Mouse (Mus musculus) B cell, adult 67 days (primary cell): Measurements from ENCODE around the gene Tsc2. TPM values are rescaled to one million over a fixed set of nuclear protein-coding genes. Genes with fewer than 3 reads are reported as not detected.

Experiments used
- total RNA-seq, 2 experiments: library from RNA; stranded (reverse); gene quantifications; 4 replicates each; pipeline ENCODE4 v1.2.4; 2023

The Tsc2 gene
- total RNA-seq: 100 to 1,000 TPM in 1 of 2 experiments, 10 to 100 TPM in 1; 97.7 to 108 TPM

GRCm38 (mm10) chr17:24632167-24632812, at the start of gene Tsc2, which contains the start of gene Nthl1:
TSS of gene Tsc2 (minus strand) at chr17:24632630.
TSS of gene Nthl1 (plus strand) at chr17:24632680.

GRCm38 (mm10) chr17:24669545-24670245, 37.3 kb upstream of the Tsc2 start, which contains the start of gene Zfp598:
TSS of gene Zfp598 (plus strand) at chr17:24669687.

DNA sequence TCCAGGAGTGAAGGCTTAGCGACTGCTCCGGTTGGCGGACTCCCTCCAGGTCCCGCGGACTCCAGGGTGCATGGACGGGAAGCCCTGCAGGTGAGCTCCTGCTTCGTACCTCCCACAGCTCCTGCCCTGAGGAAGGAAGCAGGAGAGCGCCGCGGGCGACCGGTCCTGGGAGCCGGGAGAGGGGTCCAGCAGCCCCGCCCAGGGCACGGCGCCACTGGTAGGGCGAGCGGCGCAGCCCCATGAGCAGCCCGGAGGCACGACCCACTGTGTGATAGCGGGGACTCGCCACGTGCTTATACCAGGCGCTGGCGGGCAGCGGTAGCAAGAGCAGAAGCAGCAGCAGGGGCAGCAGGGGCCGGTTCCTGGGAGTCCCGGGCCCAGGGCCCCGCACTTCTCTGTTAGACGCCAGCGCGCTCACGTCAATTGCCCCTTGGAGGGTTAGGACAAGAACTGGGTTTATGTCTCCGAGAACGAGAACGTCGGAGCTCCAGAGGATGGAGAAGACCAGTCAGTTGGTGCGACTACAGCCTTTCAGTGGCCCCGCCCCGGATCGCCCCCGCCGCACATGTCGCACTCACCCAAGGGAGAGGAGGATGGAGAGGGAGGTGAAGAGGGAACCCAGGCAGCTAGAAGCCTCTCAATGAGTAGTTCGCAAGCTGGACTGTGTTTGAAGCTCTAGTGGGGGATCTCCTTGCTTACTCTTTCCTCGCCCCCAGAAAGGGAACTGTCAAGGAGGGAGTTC, 25.8 kb upstream of the Tsc2 start, which contains the start of gene Npw:
Npw (minus strand) TSS at position 441 of the 742 bp plus-strand sequence.

DNA sequence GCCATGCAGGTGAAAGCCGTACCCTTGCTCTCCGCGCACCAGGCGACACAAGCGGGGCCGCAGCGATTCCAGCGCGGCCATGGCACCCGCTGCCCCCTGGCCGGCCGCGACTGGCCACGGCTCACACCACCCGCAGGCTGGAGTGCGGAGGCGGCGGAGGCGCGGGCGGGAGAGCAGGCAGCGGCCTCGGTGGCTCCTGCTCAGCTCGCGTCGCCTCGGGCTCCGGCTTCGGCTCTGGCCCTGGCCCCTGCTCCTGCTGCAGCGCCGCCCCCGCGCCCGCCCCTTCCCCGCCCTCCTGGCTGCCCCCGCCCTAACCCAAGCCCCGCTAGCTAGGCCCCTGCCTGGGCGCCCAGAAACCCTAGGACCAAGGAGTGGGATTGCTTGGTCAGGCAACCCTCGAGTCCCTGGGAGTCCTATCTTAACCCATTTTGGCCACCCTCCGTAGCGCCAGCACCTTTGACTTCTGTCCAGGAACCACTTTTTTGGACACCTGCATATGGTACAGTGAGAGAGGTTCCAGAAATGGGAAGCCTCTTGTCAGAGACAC, 17.7 kb upstream of the Tsc2 start, which contains the start of gene Slc9a3r2:
Slc9a3r2 (minus strand) TSS at position 258 of the 547 bp plus-strand sequence.

DNA sequence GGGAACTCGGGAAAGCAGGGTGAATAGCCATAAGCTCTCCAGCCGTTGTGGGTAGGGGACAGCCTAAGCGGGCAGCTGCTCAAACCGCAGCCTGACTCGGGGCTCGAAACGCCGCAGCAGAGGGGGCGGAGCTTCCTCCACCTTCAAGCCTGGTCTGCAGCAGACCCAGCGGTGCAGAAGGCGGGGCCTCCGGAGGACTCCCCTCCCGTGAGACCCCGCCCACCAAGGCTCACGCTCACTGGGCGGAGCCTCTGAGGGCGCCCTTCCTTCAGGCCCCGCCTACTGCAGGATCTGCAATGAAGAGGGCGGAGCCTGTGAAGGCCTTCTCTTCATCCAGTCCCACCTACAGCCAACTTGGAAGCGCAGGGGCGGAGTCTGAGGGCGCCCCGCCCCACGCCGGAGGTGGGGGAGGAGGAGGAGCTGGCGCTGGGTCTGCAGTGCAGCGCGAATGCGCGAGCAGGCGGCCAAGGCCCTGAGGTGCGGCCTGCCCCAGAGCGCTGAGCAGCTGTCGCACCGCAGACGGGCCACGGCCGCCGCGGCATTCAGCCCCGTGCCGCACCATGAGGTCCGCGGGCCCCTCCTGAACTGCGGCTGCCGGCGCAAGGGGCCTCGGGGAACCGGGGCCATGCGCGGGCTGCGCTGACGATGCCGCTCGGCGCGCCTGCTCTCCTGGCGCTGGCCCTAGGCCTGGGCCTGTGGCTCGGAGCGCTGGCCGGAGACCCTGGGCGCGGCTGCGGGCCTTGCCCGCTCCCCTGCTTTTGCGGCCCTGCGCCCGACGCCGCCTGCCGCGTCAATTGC, 82.6 kb downstream of the Tsc2 start, which contains the start of gene Pkd1:
Pkd1 (plus strand) TSS at position 217 of the 798 bp plus-strand sequence.

Other genes with a start within 250 kb of the Tsc2 start
- 100 to 1,000 TPM; 146 to 147 TPM for gene Rnps1, start 218.1 kb downstream of the Tsc2 start, total RNA-seq
- gene Eci1, start 206.0 kb downstream of the Tsc2 start, total RNA-seq: 10 to 100 TPM; 31.8 to 32.7 TPM
- 1 to 10 TPM; 6.0 to 6.6 TPM for gene Dnase1l2, start 189.5 kb downstream of the Tsc2 start, total RNA-seq
- gene E4f1, start 162.3 kb downstream of the Tsc2 start, total RNA-seq: 10 to 100 TPM; 68.6 to 72.5 TPM
- 10 to 100 TPM; 22.1 to 22.6 TPM for gene Pgp, start 162.2 kb downstream of the Tsc2 start, total RNA-seq
- 1 to 10 TPM in 1 of 2 experiments, under 1 TPM in 1; 0.96 to 2.7 TPM for gene Bricd5, start 158.7 kb downstream of the Tsc2 start, total RNA-seq
- gene Mlst8, start 153.6 kb downstream of the Tsc2 start, total RNA-seq: 10 to 100 TPM; 24.9 to 30.6 TPM
- gene Caskin1, start 144.0 kb downstream of the Tsc2 start, total RNA-seq: not detected
- 100 to 1,000 TPM; 202 to 220 TPM for gene Traf7, start 104.7 kb downstream of the Tsc2 start, total RNA-seq
- gene Rab26, start 98.4 kb downstream of the Tsc2 start, total RNA-seq: 1 to 10 TPM; 1.1 to 1.5 TPM
- gene Pkd1, start 82.8 kb downstream of the Tsc2 start, total RNA-seq: 10 to 100 TPM; 75.3 to 80.9 TPM
- gene Nthl1, start 50 bp upstream of the Tsc2 start, total RNA-seq: 1 to 10 TPM; 4.1 to 7.8 TPM
- gene Slc9a3r2, start 17.7 kb upstream of the Tsc2 start, total RNA-seq: under 1 TPM in 1 of 2 experiments, not detected in 1; 0.30 TPM
- not detected for gene Npw, start 25.8 kb upstream of the Tsc2 start, total RNA-seq
- 10 to 100 TPM; 60.3 to 60.7 TPM for gene Zfp598, start 37.1 kb upstream of the Tsc2 start, total RNA-seq
- under 1 TPM in 1 of 2 experiments, not detected in 1; 0.50 TPM for gene Syngr3, start 57.3 kb upstream of the Tsc2 start, total RNA-seq
- 10 to 100 TPM; 15.8 to 17.5 TPM for gene Gfer, start 63.5 kb upstream of the Tsc2 start, total RNA-seq
- gene Noxo1, start 63.6 kb upstream of the Tsc2 start, total RNA-seq: 1 to 10 TPM; 5.5 to 7.4 TPM
- 10 to 100 TPM; 30.5 to 32.5 TPM for gene Tbl3, start 75.0 kb upstream of the Tsc2 start, total RNA-seq
- not detected for gene Rnf151, start 85.4 kb upstream of the Tsc2 start, total RNA-seq
- 1,000 to 10,000 TPM; 1,102 to 1,132 TPM for gene Rps2, start 85.5 kb upstream of the Tsc2 start, total RNA-seq
- 10 to 100 TPM; 67.1 to 79.0 TPM for gene Ndufb10, start 91.8 kb upstream of the Tsc2 start, total RNA-seq
- not detected for gene Rpl3l, start 95.2 kb upstream of the Tsc2 start, total RNA-seq
- 10 to 100 TPM; 31.6 to 34.3 TPM for gene Msrb1, start 104.0 kb upstream of the Tsc2 start, total RNA-seq
- not detected for gene Hs3st6, start 120.4 kb upstream of the Tsc2 start, total RNA-seq
- gene Meiob, start 171.7 kb upstream of the Tsc2 start, total RNA-seq: not detected
- 10 to 100 TPM; 29.9 to 32.6 TPM for gene Hagh, start 207.5 kb upstream of the Tsc2 start, total RNA-seq
- gene Fahd1, start 217.7 kb upstream of the Tsc2 start, total RNA-seq: 1 to 10 TPM; 1.8 to 2.6 TPM
- gene Igfals, start 233.4 kb upstream of the Tsc2 start, total RNA-seq: 1 to 10 TPM in 1 of 2 experiments, under 1 TPM in 1; 0.80 to 1.3 TPM